Mouse (Mus musculus): ENCODE results near the gene H2al1k.
"Not testable (repeated sequence)": the region's sequence is repeated elsewhere in the genome, so short reads cannot be mapped to it uniquely, and the experiment has no call there.

DNA sequence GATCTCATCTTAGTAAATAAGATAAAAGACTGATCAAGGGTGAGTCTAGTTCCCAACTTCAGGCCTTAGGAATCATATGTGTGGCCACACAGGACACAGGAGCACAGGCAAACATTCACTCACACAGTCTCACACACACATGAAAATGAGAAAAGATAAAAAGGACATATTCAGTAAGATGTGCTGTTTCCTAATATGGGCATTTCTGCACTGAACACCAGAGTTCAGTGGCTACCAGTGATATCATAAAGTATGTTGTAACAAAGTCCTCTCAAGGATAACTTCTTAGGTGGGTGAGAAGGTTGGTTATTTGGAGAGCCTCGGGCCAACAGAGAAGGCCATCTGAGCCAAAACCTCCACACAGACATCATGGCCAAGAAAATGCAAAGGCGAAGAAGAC, at the start of gene H2al1k:
- TF ChIP-seq CTCF (IDR thresholded peaks at IDR 0.05; ENCODE audit: borderline replicate concordance, insufficient read depth, low read depth, low read length); POLR2A (IDR thresholded peaks at IDR 0.05; ENCODE audit: borderline replicate concordance, insufficient read depth, low read length): not testable (repeated sequence)
